Mouse (Mus musculus): ENCODE measurements at regions not wholly inside any gene's neighbourhood (a gene's known extent, or its start where the extent isn't known, plus 50 kb on each side); places are given as distances from the start of the nearest gene placed in this dataset.

DNA sequence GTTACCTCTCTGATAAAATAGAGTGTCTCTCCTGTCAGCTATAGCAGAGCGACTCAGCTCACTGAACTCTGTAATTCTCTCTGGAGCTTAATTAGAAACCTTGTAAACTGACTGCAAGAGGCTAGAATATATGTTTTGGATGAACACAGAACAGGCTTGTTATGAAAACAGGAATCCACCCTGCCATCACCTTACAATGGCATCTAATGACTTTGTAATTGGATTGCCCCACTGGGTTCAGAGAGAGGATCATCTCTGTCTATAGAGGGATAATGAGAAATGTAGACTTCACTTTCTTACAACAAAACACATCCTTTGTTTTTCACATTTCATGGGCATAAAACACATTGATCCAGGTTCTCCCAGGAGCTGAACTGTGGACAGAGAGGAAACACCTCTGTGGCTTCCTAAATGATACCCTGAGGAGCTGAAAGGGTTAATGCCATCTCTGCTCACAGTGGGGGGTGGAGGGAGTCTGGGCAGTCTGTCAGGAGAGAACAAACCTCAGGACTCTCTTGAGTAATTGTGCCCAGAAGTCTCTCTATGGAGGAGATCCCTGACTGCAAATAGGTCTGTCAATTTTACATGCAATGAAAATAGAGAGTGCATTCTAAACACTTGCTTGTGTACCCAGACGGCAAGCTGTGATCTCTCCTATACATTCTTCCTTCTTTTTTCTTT, 571.9 kb downstream of the Ttll7 start:
- ATAC-seq (ENCODE audit: low FRiP score, low read depth): no peak
- no peak overlapping the region for H3K4me2 ChIP-seq (replicated peaks)
- no peaks in the 10 kb centered on the region for H3K27me3 ChIP-seq
- peaks cover 14% of the 10 kb centered on the region for H3K4me1 ChIP-seq
- H3K36me3 ChIP-seq: no peaks in the 10 kb centered on the region
- H3K9me3 ChIP-seq: no peaks in the 10 kb centered on the region
- H3K4me3 ChIP-seq: no peak overlapping the region
- no peak overlapping the region for H3K9ac ChIP-seq
- WGBS: 35% methylated on average over 2 of the region's 2 CpGs
- H3K27ac ChIP-seq: peak overlapping the region; percentile 15; the same call in 1 of the 2 replicates

DNA sequence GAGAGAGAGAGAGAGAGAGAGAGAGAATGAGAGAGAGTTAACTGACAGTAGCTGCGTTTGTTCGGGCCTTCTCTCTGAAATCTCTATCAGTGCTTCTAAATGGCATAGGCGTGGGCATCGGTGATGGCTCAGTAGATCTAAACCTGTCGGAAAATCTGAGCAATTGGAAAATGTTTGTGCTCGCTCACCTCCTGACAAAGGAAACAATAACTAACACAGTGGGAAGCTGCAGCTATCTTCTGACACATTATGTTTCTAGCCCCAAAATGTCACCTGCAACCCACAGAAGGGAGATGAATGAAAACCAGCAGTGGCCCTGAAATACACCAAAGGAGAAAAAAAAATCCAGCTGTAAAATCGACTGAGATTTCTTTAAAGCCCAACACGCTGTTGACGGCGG, 576.7 kb downstream of the Ttll7 start:
- Histone ChIP-seq H3K4me2 (replicated peaks) (0 out of 2 replicates have a peak overlapping the region, but pooled peaks have one; percentile 11), H3K36me3 (no peaks in the 10 kb centered on the region), H3K9me3 (no peaks in the 10 kb centered on the region), H3K27me3 (no peaks in the 10 kb centered on the region), H3K9ac (no peak overlapping the region), H3K4me1 (peaks cover 12% of the 10 kb centered on the region), H3K27ac (no peak overlapping the region), H3K4me3 (no peak overlapping the region)
- ATAC-seq (ENCODE audit: low FRiP score, low read depth): no peak
- WGBS: 40% methylated on average over 10 of the region's 10 CpGs

- no peaks in the 10 kb centered on the region for H3K9me3 ChIP-seq
- WGBS: 78% methylated on average over 5 of the region's 5 CpGs
- H3K36me3 ChIP-seq: no peaks in the 10 kb centered on the region
- no peaks in the 10 kb centered on the region for H3K27me3 ChIP-seq
- H3K4me2 ChIP-seq (replicated peaks): no peak overlapping the region
- no peak overlapping the region for H3K4me3 ChIP-seq
- H3K27ac ChIP-seq: no peak overlapping the region
- peaks cover 16% of the 10 kb centered on the region for H3K4me1 ChIP-seq
- no peak for ATAC-seq (ENCODE audit: low FRiP score, low read depth)
- H3K9ac ChIP-seq: no peak overlapping the region
Observed at GRCm38 (mm10) chr3:147442925-147443690, 590.9 kb downstream of the Ttll7 start.

GRCm38 (mm10) chr3:147443691-147443960, 591.5 kb downstream of the Ttll7 start:
- H3K9me3 ChIP-seq: no peaks in the 10 kb centered on the region
- no peak overlapping the region for H3K9ac ChIP-seq
- no peak overlapping the region for H3K27ac ChIP-seq
- H3K27me3 ChIP-seq: no peaks in the 10 kb centered on the region
- H3K4me2 ChIP-seq (replicated peaks): no peak overlapping the region
- ATAC-seq (ENCODE audit: low FRiP score, low read depth): no peak
- H3K4me1 ChIP-seq: peaks cover 16% of the 10 kb centered on the region
- no peaks in the 10 kb centered on the region for H3K36me3 ChIP-seq
- no peak overlapping the region for H3K4me3 ChIP-seq

- no peaks in the 10 kb centered on the region for H3K9me3 ChIP-seq
- H3K4me2 ChIP-seq (replicated peaks): no peak overlapping the region
- no peak for ATAC-seq (ENCODE audit: low FRiP score, low read depth)
- no peaks in the 10 kb centered on the region for H3K36me3 ChIP-seq
- 43% methylated on average over 10 of the region's 10 CpGs for WGBS
- peaks cover 16% of the 10 kb centered on the region for H3K4me1 ChIP-seq
- H3K4me3 ChIP-seq: no peak overlapping the region
- no peak overlapping the region for H3K9ac ChIP-seq
- H3K27ac ChIP-seq: no peak overlapping the region
- no peaks in the 10 kb centered on the region for H3K27me3 ChIP-seq
Observed at GRCm38 (mm10) chr3:147444005-147444763, 592.0 kb downstream of the Ttll7 start.

GRCm38 (mm10) chr3:147445066-147445844, 593.1 kb downstream of the Ttll7 start:
- Histone ChIP-seq H3K27me3 (no peaks in the 10 kb centered on the region), H3K36me3 (no peaks in the 10 kb centered on the region), H3K4me1 (peaks cover 16% of the 10 kb centered on the region), H3K27ac (no peak overlapping the region; the same call in 1 of the 2 replicates), H3K4me3 (no peak overlapping the region), H3K9me3 (no peaks in the 10 kb centered on the region), H3K9ac (no peak overlapping the region), H3K4me2 (replicated peaks) (no peak overlapping the region)
- ATAC-seq (ENCODE audit: low FRiP score, low read depth): no peak
- 62% methylated on average over 5 of the region's 5 CpGs for WGBS

- peak overlapping the region; percentile 44; the same call in 1 of the 2 replicates for H3K27ac ChIP-seq
- ATAC-seq (ENCODE audit: low FRiP score, low read depth): 0 out of 2 replicates have a peak, but pooled peaks have one; percentile 24
Observed at GRCm38 (mm10) chr3:147445884-147446283, 593.7 kb downstream of the Ttll7 start.

DNA sequence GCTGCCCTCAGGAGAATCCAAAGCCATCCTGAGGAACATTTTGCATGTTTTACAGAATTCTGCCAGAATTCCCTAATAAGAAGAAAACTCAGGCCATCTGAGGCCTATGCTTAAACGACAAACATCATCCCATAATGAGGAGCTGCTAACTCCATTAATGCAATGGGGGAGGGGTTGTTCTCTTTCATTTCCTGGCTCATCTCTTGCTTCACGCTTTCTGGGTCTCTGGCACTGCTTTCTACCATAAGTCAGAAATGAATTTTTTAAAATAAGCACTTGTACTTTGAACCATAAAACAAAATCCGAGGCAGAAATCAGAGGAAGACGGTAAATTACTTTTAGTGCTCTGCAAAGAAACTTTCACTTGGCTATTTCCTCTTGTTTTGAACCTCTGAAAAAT, 600.0 kb downstream of the Ttll7 start:
- Histone ChIP-seq H3K4me3 (no peak overlapping the region), H3K4me1 (0 out of 2 replicates have a peak, but pooled peaks cover 4% of the 10 kb centered on the region), H3K9ac (no peak overlapping the region), H3K27ac (no peak overlapping the region), H3K36me3 (no peaks in the 10 kb centered on the region), H3K4me2 (replicated peaks) (no peak overlapping the region), H3K27me3 (no peaks in the 10 kb centered on the region), H3K9me3 (no peaks in the 10 kb centered on the region)
- ATAC-seq (ENCODE audit: low FRiP score, low read depth): no peak
- WGBS: 44% methylated on average over 4 of the region's 4 CpGs

More at GRCm38 (mm10) chr3:147445884-147446283, 593.7 kb downstream of the Ttll7 start:
- no peak overlapping the region for H3K4me2 ChIP-seq (replicated peaks)
- H3K36me3 ChIP-seq: no peaks in the 10 kb centered on the region
- H3K9me3 ChIP-seq: no peaks in the 10 kb centered on the region
- WGBS: 21% methylated on average over 8 of the region's 8 CpGs
- H3K4me1 ChIP-seq: peaks cover 16% of the 10 kb centered on the region
- no peak overlapping the region for H3K4me3 ChIP-seq
- H3K27me3 ChIP-seq: no peaks in the 10 kb centered on the region
- no peak overlapping the region for H3K9ac ChIP-seq

DNA sequence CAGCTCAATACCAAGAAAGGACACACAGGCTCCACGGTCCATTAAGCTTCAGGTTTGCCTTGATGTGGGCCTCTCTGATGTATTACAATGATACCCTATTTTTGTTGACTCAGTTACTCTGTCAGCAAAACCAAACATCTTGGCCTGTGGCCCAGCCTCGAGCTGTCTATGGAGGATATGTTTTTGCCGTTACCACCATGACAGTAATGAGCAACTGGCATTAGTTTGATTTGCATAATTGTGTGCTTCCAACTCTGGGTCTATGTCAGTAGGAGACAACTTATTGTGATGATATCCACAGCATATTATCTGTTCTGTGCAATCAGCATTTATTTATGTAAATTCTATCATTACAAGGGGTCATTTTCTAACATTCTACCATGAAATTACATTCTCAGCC, 603.2 kb downstream of the Ttll7 start:
- Histone ChIP-seq H3K4me2 (replicated peaks) (no peak overlapping the region), H3K27me3 (no peaks in the 10 kb centered on the region), H3K9ac (no peak overlapping the region), H3K4me3 (no peak overlapping the region), H3K36me3 (no peaks in the 10 kb centered on the region), H3K9me3 (no peaks in the 10 kb centered on the region), H3K27ac (no peak overlapping the region), H3K4me1 (peaks cover 19% of the 10 kb centered on the region)
- 88% methylated on average over 3 of the region's 3 CpGs for WGBS
- ATAC-seq (ENCODE audit: low FRiP score, low read depth): no peak

- WGBS: 81% methylated on average over 4 of the region's 4 CpGs
- H3K4me3 ChIP-seq: no peak overlapping the region
- H3K4me2 ChIP-seq (replicated peaks): no peak overlapping the region
- H3K36me3 ChIP-seq: no peaks in the 10 kb centered on the region
- ATAC-seq (ENCODE audit: low FRiP score, low read depth): no peak
- no peak overlapping the region for H3K9ac ChIP-seq
- H3K27ac ChIP-seq: no peak overlapping the region
- H3K27me3 ChIP-seq: no peaks in the 10 kb centered on the region
- H3K4me1 ChIP-seq: peaks cover 19% of the 10 kb centered on the region
- H3K9me3 ChIP-seq: no peaks in the 10 kb centered on the region
Observed at GRCm38 (mm10) chr3:147456294-147456693, 604.1 kb downstream of the Ttll7 start.

GRCm38 (mm10) chr3:147458115-147458514, 605.9 kb downstream of the Ttll7 start:
- WGBS: 4% methylated on average over 4 of the region's 4 CpGs
- Histone ChIP-seq H3K4me3 (no peak overlapping the region), H3K4me1 (peaks cover 15% of the 10 kb centered on the region), H3K9ac (no peak overlapping the region), H3K4me2 (replicated peaks) (peak overlapping the region; percentile 10), H3K27me3 (no peaks in the 10 kb centered on the region), H3K9me3 (no peaks in the 10 kb centered on the region), H3K36me3 (no peaks in the 10 kb centered on the region), H3K27ac (peak overlapping the region; percentile 11; the same call in 1 of the 2 replicates)
- ATAC-seq (ENCODE audit: low FRiP score, low read depth): peak; percentile 88
